Mouse (Mus musculus) lung, postnatal 0 days (tissue): Measurements from ENCODE around the gene Wdr90.

ENCODE experiments used
- CTCF ChIP-seq: IDR thresholded peaks from 2 replicates; pipeline ENCODE4 v1.5.1; 2016; ENCODE audit warnings: antibody characterized with exemption, mild to moderate bottlenecking
- EP300 ChIP-seq: IDR thresholded peaks from 2 replicates; pipeline ENCODE4 v1.6.1; 2016; ENCODE audit warnings: antibody characterized with exemption, mild to moderate bottlenecking, control low read depth

DNA sequence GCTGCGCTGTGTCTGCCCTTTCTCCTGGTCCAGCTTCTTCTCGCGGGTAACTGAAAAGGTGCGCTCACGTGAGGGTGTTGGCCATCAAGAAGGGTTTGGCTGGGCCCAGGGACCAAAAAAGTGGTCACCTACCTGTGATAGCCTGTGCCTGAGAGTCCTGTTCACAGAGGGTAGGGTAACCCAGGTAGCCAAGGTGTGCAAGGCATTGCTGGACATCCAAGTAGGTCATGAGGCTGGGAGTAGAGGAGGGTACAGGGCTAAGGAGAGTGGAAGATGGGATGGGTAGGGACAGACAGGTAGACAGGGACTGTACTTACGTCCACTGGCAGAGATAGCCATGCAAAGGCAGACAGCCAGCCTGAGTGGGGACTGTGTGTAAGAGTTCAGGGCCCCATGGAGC, 20.8 kb downstream of the Wdr90 start:
- TF ChIP-seq EP300 = no peak
- TF ChIP-seq CTCF = no peak
